Mouse (Mus musculus): ENCODE measurements around the gene Nbea.
A peak's percentile ranks its signal among the peaks of the same experiment; 100 is the strongest.

Gene Nbea

GRCm38 (mm10) chr3:55587972-55588946, 595.2 kb downstream of the Nbea start:
- peak; percentile 59 for DNase-seq

GRCm38 (mm10) chr3:55587434-55587971, 596.0 kb downstream of the Nbea start:
- no peak for DNase-seq
